Mouse (Mus musculus) T-cell, adult 2 months (primary cell): ENCODE results near the gene Hist1h3f.
"Not testable (repeated sequence)": the region's sequence is repeated elsewhere in the genome, so short reads cannot be mapped to it uniquely, and the experiment has no call there.

ENCODE experiments used
- DNase-seq: peaks from one replicate; pipeline ENCODE4 v3.0.0; 2022; ENCODE audit warnings: low spot score

The Hist1h3f gene

GRCm38 (mm10) chr13:23583387-23584068 is 39.7 kb downstream of the Hist1h3f start:
- DNase-seq = no peak

GRCm38 (mm10) chr13:23584331-23584730 is 40.5 kb downstream of the Hist1h3f start:
- DNase-seq = peak; percentile 6

GRCm38 (mm10) chr13:23585029-23585441 is 41.2 kb downstream of the Hist1h3f start:
- DNase-seq = peak; percentile 76

- peak; percentile 75 for DNase-seq
These were observed 41.7 kb downstream of the Hist1h3f start for GRCm38 (mm10) chr13:23585442-23586098.

GRCm38 (mm10) chr13:23586099-23586939 is 42.5 kb downstream of the Hist1h3f start:
- DNase-seq = peak; percentile 8

GRCm38 (mm10) chr13:23586940-23587225 is 43.0 kb downstream of the Hist1h3f start:
- no peak for DNase-seq

GRCm38 (mm10) chr13:23591206-23591605 is 47.4 kb downstream of the Hist1h3f start:
- DNase-seq = no peak

- not testable (repeated sequence) for DNase-seq
These were observed 48.0 kb downstream of the Hist1h3f start for GRCm38 (mm10) chr13:23591886-23592285.

GRCm38 (mm10) chr13:23592614-23593013 is 48.8 kb downstream of the Hist1h3f start:
- no peak for DNase-seq

GRCm38 (mm10) chr13:23593051-23593770 is 49.4 kb downstream of the Hist1h3f start:
- DNase-seq = peak; percentile 13
